Mouse (Mus musculus) lung, adult 2 months (tissue): ENCODE measurements at regions not wholly inside any gene's neighbourhood (a gene's known extent, or its start where the extent isn't known, plus 50 kb on each side); places are given as distances from the start of the nearest gene placed in this dataset.

Source experiments
- CTCF ChIP-seq: fragments of 200-500 bp; IDR thresholded peaks from 2 replicates; pipeline ENCODE4 v1.5.1; 2011; ENCODE audit warnings: mild to moderate bottlenecking, low read length, control low read depth; ENCODE audit not compliant: insufficient read depth
- POLR2A ChIP-seq: fragments of 200-500 bp; IDR thresholded peaks from 2 replicates; pipeline ENCODE4 v1.6.1; 2011; ENCODE audit warnings: low read depth, mild to moderate bottlenecking, control low read depth, low read length, borderline replicate concordance; ENCODE audit errors: extremely low read depth

DNA sequence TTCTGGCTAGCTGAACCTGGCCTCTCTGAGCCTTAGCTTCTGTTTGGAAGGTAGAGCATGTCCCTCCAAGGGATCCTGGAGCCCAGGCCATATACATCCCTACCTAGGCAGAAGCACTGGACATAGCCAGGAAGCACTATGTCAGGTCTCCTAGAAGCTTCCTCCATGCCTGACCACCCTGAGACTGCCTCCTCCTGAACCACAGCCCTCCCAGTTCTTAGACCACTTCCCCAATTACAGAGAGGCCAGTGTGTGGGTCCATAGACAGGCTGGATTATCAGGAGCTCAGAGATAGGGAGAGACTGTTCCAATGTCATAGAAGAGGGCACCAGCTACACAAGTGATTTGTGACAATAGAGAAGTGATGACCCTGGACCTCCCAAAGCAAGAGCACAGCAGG, 72.0 kb downstream of the Rplp1 start:
- TF ChIP-seq CTCF = no peak
- TF ChIP-seq POLR2A = no peak
